Mouse (Mus musculus) R1 (cell line): ENCODE results near the gene Apex2.

Experiments used
- DNase-seq: peaks from one replicate; pipeline ENCODE4 v3.0.0-alpha.2; 2018; ENCODE audit warnings: low read depth, low spot score

Gene Apex2

DNA sequence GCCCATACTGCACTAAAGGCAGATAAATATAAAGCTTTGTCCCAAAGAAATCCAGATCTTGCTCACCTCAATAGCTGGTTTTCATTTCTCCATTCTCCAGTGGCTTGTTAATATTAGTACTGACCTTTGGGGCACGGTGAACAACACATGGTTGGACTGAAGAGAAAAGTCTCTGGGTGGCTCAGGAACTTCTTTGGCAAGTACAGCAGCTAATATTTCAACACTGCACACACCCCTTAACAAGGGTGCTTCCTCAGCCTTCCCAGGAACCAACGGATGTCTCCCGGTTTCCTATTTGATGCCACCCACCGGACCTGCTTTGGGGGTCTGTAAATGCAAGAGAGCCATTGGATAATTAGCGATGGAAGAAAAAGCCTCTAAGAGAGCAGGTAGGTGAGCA, at the start of gene Apex2:
Gene Apex2 (minus strand): TSS at position 173 of the 400 bp plus-strand sequence.
- DNase-seq, result no peak

DNA sequence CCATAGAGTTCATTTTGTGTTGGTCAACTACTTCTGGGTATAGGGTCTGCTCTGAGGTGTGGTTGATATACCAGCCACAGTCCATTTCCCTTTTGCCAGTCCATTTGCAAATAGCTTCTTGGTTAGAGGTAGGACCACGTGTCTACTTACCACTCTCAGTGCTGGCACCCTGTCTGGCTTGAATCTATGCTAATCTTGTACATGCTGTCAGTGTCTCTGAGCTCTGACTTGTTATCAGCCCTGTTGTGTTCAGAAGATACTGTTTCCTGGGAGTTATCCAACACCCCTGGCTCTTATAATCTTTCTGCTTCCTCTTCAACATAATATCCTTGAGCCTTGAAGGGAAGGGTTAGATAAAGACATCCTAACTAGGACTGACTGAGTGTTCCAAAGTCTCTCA, 46.8 kb upstream of the Apex2 start:
- DNase-seq, result no peak

DNA sequence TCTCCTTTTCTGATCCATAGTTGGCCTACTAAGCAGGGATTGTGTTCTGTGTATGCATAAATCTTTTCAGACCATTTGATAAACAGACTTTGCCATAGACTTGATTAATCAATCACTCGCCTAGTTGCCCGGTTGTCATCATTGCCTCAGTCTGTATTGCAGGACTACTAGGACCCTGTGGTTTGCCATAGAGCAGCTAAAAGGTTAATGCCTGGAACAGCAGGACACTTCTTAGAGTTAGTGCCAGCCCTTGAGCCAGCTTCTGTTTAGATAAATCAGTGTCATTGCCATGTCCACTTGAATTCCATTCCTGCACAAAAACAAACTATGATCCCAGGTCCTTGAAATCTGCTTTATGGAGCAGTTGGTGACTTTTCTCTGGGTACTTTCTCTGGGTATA, 9.2 kb upstream of the Apex2 start:
- no peak for DNase-seq

DNA sequence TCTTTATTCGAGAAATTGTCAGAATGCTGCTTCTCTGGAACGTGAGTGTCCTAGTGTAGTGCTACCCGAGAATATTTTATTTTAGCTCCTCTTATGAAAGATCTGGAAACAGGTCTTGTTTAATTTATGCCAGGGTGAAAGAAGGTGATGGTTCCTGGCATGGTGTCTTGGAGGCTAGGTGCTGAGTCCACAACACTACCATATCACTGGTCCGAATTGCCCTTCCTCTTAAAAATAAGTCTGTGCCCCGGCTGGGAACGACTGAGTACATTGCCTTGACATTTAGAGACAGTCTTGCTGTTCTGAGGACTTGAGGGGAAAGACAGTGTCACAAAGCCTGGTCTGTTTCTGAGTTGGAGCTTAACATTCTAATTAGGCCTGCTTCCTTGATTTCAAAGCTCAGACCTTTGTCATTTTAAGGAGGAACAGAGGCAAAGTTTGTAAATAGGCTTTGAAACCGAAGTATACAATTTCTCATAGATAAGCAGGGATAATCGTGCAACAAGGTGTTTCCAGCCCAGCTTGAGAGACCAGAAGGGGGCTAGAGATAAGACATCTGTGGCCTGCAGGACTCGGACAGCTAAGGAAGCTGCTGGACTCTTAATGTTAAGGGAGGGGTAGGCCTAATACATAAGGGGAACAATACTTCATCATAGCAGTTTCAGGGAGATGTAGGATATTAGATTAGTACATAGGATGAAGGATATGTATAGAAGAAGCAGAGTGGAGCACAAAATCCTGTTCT, 5.5 kb upstream of the Apex2 start:
- no peak for DNase-seq

DNA sequence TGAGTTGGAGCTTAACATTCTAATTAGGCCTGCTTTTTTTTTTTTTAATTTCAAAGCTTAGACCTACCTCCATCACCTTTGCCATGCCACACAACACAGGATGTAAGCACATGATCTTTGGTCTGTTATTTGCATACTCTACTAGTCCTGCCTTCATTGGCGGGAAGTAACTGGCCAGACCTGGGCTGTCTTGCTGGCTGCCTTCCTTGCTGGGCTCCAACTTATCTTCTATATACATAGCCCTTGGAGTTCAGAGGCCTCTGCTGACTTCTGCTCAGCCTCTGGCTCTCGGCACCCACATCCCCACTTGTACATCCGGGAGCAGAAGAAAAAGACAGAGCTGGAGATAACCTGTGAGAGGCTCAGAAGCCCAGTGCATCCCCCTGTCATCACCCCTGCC, 4.5 kb upstream of the Apex2 start:
- DNase-seq, result no peak

DNA sequence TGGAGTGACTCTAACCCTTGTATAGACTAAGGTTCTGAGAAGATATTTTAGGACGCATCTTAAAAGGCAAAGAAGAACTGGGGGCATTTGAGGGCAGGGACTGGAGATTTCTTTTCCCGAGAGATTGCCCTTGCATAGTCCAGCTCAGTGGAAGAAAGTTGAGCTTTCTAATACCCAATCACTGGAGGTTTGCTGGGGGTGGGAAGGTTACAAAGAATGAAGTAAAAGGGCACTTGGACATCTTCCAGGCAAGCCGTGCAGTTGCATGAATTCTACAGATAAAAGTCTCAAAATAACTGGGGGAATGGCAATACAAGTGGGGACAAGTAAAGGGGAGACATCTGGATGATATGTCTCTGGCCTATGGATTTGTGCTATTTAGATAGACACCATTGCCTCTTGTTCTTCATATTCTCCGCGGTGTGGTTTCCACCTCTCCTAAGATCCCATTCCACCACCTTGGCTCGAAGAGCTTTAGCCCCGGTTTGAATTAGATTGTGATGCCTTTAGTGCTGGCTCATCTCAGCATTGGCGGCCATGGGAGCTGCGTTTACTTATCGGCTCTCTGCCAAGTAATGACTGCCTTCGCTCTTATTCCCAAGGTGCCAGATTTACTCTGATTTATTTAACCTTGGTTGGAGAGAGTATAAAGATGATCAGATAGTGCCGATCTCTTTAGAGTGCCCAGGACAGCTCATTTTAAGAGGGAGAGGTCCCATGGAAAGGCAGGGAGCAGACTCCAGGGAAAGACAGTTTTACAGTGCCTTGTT, 3.8 kb upstream of the Apex2 start:
- no peak for DNase-seq

DNA sequence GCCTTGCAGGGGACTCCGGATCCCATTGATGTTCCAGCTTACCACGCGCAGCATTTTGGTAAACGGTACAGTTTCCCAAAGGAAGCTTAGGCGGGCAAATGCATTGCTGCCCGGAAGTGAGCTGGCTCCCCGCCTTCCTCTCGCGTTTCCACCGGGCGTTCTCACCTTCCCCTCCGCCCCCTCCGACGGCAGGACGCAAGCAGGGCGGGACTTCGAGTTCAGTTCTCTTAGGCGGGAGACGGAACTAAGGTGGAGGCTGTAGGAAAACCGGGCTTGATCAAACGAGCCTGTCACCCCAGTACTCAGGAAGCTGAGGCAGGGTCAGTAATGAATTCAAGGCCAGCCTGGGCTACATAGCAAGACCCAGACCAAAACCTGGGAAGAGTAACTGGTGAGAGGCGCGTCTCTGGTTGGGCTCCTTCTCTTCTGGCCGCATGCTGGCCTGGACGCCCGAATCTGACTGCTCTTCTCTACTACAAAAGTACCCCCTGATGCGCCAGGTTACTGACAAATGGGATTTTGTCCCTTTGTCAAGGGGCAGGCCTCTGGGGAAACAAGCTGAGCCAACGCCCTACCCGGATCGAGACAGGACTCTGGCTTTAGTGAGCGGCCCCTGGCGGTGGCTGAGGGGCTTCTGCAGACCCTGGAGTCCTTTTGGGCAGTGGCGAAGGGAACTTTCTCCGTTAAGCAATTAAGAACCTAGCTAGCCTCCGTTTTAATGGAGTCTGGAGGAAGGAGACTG, 1.5 kb downstream of the Apex2 start, which contains the start of gene Pfkfb1:
Gene Pfkfb1 (plus strand): TSS at position 207 of the 742 bp plus-strand sequence.
- peak; percentile 93 for DNase-seq

DNA sequence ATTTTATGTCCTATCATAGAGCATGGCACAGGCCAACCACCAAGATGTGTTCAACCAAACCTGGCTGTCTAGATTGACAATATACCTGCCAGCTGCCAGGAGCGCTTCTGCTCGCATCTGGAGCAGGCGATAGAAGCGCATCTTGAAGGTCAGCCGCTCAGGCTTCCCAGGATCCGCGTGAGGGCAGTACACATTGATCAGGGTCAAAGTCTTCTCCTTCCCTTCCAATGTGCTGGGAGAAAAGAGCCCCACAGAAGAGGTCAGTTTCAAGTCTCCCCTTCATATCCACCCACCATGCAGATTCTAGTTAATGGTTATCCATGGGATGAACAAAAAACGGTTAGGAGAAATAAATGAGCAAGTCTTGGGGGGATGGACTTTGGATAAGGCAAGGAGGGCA, 4.6 kb downstream of the Apex2 start:
- no peak for DNase-seq

DNA sequence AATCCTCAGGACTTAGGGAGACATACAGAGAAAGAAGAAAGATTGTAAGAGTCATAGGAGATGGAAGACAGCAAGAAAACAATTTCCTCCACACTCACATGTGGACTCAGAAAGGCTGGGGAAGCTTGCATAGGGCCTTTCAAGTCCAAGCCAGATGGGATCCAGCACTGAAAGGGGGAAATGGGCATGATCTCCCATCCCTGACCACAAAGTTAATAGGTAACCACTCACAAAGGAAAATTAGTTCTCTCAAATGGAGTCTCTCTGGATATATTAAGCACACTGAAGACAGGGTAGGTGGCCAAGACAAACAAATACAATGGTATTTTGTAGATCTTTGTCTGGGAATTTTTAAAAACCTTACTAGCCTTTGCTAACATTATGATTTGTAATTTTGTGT, 7.7 kb downstream of the Apex2 start:
- no peak for DNase-seq

DNA sequence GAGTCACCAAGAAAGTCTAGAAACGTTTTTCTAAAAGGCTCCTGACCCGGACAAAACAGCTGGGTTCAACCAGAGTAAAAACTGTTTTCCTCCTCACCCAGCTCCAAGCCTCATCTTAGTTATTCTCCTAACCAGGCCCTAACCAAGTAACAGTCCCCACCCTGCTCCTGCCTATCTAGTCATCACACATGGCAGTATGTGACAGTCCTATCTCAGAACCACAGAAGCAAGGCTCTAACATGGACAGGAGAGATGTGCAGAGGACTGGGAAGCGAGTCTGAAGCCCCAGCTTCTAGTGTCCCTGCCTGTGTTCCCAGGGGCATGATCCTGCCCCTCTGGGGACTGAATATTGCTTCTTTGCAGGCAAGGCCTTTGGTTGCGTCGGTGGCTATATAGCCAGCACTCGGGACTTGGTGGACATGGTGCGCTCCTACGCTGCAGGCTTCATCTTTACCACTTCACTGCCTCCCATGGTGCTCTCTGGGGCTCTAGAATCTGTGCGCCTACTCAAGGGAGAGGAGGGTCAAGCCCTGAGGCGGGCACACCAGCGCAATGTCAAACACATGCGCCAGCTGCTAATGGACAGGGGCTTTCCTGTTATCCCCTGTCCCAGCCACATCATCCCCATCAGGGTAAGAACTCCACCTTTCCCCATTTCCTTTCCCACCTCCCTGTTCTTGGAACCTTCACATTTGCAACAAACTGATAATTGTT, 24.9 kb downstream of the Apex2 start:
- DNase-seq, result no peak

DNA sequence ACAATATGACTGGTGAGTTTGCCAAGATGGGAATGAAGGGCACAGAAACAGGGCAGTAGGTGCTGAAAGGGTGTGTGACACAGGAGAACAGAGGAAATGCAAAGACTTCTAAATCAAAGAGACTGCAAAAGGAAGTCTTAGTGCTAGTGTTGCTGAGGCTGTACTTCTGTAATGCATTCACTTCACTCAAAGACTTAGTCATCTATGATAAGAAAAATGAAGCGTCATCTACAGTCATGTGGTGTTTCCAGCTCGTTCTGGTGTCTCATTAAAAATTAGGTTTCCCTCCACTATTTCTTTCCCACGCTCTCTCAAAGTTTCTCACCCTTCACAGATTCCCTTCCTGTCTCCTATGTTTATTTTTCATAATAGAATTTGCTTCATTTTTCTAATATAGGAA, 35.6 kb downstream of the Apex2 start:
- DNase-seq, result no peak

DNA sequence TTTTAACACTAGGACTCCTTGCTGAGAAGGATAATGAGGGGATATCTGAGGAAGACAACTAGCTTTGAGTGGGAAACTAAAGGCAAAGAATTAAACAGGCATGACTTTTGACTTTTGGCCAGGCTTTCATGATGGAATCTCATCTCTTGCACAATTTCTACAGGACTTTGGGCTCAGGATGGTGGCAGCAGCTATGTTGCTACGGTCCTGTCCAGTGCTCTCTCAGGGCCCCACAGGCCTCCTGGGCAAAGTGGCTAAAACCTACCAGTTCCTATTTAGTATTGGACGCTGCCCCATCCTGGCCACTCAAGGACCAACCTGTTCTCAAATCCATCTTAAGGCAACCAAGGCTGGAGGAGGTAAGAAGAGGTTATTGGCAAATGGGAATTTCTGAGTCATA, 37.7 kb downstream of the Apex2 start:
- no peak for DNase-seq

DNA sequence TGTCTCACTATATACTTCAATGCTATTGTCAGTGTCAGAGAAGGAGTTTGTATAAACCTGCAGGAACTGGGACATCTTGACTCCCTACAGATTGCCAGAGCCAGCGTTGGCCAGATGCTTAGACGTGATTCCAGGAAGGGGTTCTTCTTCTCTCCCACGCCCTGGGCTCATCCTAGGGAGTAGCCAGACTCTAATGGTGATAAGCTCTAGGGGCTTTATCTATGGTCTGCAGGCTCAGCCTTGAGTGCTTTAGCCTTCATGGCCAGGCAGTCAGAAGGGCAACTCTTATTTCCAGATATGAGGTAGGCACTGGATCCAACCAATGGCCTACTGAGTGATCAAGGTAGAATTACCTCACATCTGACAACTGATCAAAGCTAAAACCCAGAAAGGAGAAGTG, 40.0 kb downstream of the Apex2 start:
- DNase-seq, result no peak

DNA sequence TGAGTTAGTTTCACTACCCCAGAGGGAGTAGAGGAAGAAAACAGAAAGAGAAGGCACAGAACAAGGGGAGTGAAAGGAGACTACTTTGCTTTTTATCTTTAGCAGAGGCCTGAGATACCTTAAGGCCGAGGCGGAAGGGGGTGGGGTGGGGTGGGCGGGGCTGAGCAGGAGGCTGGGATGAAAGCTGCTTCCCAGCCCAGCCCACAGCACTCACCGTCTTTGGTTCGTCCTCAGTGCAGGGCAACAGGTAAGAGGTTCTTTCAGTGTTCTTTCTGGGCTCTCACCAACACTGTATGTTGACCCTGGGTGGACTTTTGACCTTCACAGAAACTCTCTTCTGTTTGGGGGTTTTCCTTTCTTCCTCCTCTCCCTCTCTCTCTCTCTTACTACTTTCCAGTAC, 42.4 kb downstream of the Apex2 start, which contains the start of gene Alas2:
Gene Alas2 (plus strand): TSS at position 137 of the 400 bp plus-strand sequence.
- DNase-seq, result peak; percentile 1

DNA sequence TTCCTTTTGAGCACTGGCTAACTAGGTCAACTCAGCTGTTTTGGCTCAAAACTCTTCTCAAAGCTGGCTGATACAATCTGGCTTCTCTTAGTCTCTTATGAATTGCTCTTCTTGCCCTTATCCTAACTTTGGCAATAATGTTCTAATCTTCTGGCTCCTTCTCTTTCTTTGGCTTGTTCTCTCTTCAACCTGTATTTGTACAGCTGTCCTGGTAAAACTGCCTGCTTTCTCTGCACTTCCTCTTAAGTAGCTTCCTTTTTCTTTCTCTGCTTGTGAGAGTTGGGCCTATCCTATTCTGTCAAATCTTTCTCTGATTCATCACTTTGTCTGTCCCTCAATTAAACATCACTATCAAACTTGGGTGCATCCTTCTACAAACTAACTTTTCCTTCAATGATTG, 48.0 kb downstream of the Apex2 start:
- DNase-seq, result no peak

DNA sequence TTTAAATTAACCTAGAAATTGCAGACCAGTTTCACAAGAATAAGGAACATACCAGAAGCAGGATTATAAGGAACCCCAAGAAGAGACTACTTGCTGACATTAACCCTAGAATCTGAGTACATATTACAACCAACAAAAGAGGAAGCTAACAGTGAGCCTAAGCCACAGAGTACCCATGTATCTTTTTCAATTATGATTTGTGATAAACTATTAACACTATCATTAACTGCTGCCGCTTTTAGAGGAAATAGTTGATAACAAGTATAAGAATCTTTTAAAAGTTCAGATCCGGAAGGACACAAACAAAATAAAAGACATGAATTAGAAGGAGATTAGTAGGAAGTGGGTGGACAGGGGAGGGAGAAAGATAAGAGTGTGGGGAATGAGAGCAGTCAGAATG, 49.6 kb downstream of the Apex2 start:
- no peak for DNase-seq

DNA sequence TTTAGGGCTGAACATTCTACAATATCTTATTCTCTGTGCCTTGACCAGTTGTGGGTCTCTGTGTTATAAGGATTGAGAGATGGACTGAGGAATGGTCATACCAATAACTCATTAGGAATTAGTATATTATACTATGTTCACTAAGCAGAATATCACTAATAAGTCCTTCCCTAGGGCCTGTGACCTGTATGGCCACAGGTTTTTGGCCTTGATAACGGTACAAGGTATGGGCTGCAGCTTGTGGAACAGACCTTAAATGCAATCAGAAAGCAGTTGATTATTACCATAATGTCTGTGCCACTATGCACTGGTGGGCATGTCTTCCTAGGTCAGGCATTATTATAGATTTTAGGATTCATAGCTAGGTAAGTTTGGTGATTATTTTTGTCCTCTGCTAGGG, 73.2 kb downstream of the Apex2 start:
- no peak for DNase-seq

DNA sequence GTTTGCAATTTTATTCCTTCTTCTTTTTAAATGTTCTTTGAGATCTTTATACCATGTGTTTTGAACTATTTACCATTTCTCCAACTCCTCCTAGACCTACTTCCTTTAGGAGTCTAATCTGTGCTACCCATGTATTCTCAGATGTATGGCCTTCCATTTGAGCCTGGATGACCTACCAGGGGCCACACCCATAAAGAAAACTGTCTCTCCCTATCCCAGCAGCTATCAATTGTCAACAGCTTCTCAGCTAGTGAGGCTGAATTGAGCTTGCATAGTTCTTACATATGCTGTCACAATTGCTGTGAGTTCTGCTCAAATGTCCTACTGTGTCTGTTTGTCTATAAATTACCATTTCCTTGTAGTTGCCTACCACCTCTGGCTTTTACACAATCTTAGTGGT, 73.7 kb downstream of the Apex2 start:
- DNase-seq, result no peak

DNA sequence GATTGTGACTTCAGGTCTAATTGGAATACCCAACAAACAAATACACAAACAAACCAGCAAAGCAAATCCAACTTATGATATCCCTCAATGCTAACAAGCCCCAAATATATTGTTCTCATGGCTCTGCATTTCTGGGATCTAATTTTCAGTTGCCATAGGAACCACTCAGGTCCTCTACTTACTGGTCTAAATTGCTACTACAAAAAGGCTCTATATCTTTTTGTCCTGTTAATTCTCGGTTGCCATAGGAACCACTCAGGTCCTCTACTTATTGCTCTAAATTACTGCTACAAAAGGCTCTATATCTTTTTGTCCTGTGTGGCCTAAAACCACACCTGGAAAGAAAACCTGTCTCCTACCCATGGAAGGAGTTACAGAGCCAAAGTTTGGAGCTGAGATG, 75.5 kb downstream of the Apex2 start:
- no peak for DNase-seq

DNA sequence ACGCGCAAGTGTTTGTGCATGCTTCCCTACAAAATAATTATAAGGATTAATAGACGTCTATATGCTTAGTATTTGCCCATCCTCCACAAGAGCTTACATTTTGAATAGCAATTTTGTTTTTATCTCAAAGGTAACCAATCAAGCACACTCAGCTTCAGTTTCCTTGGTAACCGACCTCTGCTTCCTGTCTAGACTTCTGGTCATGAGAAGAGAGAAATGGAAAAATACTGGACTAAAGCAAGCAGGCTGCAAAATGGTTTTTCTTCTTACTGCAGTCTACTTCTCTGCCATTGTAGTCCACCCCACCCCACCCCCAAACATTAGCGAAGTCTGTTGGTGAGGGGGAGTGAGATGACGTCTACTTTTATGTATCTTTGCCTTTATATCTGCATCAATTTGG, 78.4 kb downstream of the Apex2 start:
- DNase-seq, result peak; percentile 10

DNA sequence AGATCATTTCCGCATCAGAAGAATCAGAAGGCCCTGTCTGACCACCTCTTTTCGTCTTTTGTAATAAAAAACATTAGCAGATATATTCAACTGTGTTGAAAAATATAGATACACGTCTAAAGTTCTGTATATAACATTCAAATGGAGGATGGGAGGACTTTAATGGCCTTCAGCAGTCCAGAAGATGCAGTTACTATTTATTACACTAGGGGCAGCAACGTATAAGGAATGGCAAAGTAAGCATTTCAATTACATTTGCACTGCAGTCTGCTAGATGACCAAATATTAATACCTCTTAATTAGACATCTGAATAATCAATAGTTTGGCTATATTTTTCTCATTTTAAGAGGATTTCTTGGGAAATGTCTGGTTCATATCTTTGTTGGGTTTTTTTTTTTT, 79.0 kb downstream of the Apex2 start:
- DNase-seq, result peak; percentile 39

DNA sequence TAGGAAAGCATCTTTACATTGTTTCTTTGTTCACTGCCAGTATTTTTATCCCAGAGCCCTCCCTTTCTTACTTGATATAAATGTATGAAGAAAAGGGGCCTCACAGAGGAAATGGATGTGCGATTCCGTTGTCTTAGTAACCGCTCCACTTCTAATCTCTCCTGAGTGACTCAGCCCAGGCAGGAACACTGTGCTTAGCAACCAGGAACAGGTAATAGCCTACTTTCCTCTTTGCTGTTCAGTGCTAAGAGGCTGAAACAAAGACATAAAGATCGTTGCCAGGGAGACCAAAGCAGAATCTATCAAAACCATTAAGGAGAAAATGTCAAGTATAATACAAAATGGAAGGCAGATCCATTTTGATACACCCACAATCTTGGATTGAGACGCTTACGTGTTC, 81.0 kb downstream of the Apex2 start:
- no peak for DNase-seq
